Mouse (Mus musculus) frontal cortex, adult 2 months (tissue): ENCODE data around the gene Cep152. TPM values are rescaled to one million over a fixed set of nuclear protein-coding genes. Genes with fewer than 3 reads are reported as not detected.
A peak's percentile ranks its signal among the peaks of the same experiment; 100 is the strongest.

Source experiments
- DNase-seq, 2 experiments: peaks; one replicate each; pipeline ENCODE4 v3.0.0; 2022; ENCODE audit warnings: low spot score in 1 of 2; ENCODE audit errors: extremely low spot score in 1 of 2
- polyA plus RNA-seq: library from polyadenylated mRNA; depleted of rRNA; stranded (reverse); fragments of >200 nt; gene quantifications from 2 replicates; pipeline ENCODE4 v1.2.3, GENCODE M21; 2012; rRNA removed

Cep152 gene
- 1.8 and 2.2 TPM in 2 replicates for polyA plus RNA-seq

GRCm38 (mm10) chr2:125624837-125625351, at the start of gene Cep152:
Gene Cep152, minus strand, starts transcription at chr2:125625113.
- DNase-seq, result peak; percentile 93 to 97

DNA sequence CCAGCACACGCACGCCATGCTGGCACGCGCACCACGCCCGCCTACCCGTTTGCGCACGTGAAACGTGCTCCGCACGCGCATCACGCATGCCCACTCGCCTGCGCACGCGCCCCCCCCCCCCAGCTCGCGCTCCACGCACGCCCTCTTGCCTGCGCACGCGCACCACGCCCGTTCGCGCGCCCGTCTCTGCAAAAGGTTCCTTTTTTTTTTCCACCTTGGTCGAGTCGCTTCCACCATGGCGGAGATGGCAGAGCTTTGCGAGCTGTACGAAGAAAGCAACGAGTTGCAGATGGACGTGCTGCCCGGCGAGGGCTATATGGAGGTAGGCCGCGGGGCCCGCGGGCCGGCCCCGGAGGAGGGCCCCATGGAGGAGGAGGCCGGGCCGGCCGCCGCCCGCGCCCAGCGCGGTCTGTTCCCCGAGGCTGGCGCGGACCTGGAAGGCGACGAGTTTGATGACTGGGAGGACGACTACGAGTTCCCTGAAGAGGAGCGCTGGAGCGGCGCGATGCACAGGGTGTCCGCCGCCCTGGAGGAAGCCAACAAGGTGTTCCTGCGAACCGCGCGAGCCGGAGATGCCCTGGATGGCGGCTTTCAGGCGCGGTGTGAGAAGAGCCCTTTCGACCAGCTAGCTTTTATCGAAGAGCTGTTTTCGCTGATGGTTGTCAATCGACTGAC, 48.2 kb upstream of the Cep152 start, which contains the start of gene Eid1:
TSS of gene Eid1 (plus strand) at position 139 of the 675 bp plus-strand sequence.
- DNase-seq, result peak; percentile 27 to 83

DNA sequence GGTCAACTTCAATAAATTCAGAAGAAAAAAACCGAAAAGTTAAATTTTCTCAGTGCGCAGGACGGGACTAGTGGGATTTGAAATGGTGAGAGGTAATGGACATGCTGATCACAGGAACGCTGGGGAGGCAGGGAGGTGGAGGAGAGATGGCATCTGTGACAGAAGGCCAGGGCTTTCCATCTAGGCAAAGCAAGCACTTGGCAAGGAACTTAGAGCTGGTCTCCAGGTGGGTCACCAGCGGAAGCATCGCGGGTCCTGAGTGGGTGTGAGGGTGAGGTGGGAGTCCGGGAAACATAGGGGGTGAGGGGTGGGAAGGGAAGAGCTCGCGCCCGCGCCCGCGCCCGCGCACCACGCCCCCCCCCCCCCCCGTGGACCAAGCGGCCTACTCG, 47.6 kb upstream of the Cep152 start:
- peak; percentile 26 to 30 for DNase-seq

DNA sequence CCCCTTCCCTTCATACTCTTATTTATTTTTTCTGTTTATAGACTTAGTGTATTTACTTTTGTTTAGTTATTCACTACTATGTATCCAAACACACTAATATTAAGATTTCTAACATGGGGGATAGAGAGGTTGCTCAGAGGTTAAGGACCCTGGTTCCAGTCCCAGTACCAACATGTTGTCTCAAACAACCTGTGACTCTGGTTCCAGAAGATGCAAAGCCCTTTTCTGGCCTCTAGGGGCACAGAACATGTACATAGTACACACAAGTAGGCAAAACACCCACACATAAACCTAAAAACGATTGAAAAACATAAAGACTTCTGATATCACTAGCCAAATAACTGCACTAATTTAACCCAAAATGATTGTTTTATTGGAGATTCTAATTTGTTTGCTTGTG, 45.9 kb upstream of the Cep152 start:
- DNase-seq, result no peak

DNA sequence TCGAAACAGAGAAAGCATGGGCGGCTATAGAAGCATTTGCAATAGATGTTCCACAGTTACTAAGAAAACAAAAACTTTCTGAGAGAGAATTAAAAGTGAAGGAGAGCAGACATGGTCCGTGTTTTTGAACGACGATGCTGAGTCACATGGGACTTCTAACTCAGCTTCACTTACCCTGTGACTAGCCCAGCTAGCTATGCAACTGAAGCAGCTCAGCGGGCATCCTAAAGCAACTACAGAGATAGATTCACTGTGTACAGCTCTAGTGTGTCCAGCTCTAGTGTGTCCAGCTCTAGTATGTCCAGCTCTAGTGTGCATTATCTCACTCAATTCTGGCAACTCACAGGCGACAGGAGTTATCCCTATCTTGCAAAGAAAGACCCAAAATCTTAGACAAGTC, 42.8 kb upstream of the Cep152 start:
- DNase-seq, result no peak

DNA sequence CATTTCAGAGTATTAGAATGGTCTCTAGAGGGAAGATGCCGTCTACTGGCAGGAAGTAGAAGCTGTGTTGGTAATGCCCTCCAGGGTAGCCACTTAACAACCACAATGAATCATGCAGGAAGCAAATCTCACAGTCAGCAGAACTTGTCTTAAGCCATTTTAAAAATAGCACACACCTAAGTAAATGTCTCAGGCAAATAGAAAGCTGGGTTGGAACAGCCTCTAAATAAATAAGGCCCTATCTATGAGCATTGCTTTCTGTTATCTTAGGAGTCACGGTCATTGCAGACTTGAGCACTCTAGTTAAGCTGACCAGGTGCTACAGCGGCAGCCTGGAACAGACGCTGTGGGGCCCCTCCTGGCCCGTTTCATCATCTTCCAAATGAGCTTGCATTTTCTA, 42.3 kb upstream of the Cep152 start:
- no peak for DNase-seq

- DNase-seq, result no peak
These were observed 41.8 kb upstream of the Cep152 start for GRCm38 (mm10) chr2:125666668-125667067.

DNA sequence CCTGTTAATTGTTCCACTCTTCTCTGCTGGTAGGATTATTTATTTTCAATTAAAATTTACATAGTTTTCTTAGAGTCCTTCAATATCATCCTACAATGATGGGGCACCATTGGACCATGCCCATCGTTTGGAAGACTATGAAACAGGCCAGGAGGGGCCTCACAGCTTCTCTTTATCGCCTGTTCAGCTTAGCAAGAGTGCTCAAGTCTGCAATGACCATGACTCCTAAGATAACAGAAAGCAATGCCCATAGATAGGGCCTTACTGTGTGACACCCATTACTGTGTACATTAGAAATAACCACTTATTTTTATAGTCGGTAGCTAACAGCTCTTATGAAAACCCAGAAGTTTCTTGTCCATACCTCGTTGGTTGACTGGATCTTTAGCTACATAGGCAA, 41.0 kb upstream of the Cep152 start:
- DNase-seq, result no peak

GRCm38 (mm10) chr2:125665213-125665612, 40.3 kb upstream of the Cep152 start:
- DNase-seq, result no peak

- DNase-seq, result no peak
These were observed 37.6 kb upstream of the Cep152 start for GRCm38 (mm10) chr2:125662517-125662916.

- no peak for DNase-seq
These were observed 36.2 kb upstream of the Cep152 start for GRCm38 (mm10) chr2:125661156-125661555.

DNA sequence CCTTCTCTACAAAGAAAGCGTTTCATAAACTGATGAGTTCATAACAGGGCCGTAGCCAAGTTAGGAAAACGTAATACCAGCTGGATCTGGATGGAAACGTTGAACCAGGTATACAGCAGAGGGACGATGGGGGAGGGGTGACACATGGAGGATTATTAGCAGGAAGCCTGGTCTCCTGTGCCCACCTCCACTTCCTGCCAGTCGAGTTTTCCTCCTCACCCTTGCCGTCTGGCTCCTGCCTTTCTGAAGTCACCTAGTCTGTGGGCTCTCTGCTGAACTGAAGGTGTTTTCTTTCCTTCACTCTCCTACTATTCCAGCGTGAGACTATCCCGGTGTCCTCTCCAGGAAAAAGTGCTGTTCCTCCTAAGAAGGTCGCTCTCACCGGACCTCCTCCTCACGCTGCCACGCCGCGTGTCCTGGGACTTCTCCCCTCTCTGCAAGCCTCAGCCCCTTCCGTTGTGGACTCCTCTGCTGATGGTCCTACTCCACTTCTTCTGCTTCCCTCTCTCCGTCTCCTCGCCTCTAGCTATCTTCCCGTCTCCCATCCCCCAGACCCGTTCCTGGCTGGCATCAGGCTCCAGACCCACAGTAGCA, 35.7 kb upstream of the Cep152 start:
- DNase-seq, result no peak

DNA sequence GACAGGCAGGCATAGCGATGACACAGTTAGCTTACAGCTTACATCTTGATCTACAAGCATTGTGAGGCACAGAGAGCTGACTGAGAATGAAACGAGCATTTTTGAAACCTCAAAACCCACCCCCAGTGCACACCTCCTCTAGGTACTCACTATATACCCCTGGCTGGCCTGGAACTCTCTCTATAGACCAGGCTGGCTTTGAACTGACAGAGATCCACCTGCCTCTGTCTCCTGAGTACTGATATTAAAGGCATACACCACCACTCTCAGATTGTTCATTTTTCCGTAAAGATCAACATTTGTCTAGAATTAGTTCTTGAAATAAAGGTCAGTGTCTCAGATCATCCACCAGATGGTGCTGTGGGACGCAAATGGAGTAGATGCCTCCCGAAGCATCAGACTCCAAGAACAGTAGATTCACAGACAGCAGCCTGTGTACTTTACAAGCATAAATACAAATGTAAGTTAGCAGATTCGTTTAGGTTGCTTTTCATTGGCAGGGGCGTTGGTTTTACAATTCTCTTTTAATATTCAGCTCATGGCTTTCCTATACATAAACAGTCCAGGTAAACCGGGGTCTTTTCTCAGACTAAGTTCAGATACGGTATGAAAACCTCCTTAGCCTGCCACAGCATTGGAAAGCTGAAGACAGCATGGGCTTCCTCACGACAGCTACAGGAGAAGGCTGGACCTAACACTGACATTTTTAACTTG, 35.1 kb upstream of the Cep152 start:
- peak; percentile 20 to 82 for DNase-seq

GRCm38 (mm10) chr2:125655391-125655790, 30.5 kb upstream of the Cep152 start:
- DNase-seq, result no peak

- DNase-seq, result no peak
These were observed 28.4 kb upstream of the Cep152 start for GRCm38 (mm10) chr2:125653286-125653685.

- no peak for DNase-seq
These were observed 26.6 kb upstream of the Cep152 start for GRCm38 (mm10) chr2:125651563-125651962.

- no peak for DNase-seq
These were observed 25.9 kb upstream of the Cep152 start for GRCm38 (mm10) chr2:125650742-125651352.

GRCm38 (mm10) chr2:125650038-125650437, 25.1 kb upstream of the Cep152 start:
- no peak for DNase-seq

GRCm38 (mm10) chr2:125644912-125645311, 20.0 kb upstream of the Cep152 start:
- no peak for DNase-seq

GRCm38 (mm10) chr2:125637331-125637730, 12.4 kb upstream of the Cep152 start:
- DNase-seq, result no peak

- DNase-seq, result no peak
These were observed 5.1 kb upstream of the Cep152 start for GRCm38 (mm10) chr2:125630010-125630409.
